Mouse (Mus musculus): ENCODE measurements around the gene Zfyve1.

DNA sequence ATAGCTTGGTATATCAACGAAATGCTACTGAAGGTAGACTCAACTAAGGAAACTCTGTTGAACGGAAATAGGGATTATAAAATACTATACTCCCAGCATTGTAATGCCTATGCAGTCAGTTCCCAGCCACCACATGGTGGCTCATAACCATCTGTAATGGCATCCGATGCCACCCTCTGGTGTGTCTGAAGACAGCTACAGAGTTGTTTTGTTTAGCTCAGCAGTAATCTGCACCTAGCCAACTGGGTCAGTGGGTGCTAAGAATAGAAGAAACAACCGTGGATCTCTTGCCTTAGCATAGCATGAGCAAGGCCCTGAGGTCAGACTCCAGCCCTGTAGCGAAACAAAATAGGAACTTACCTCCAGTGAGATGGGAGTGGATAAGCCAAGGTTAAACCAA lies 72.7 kb downstream of the Zfyve1 start:
- TF ChIP-seq CTCF (IDR thresholded peaks at IDR 0.05) (no peak), EP300 (IDR thresholded peaks at IDR 0.05) (no peak)
